Mouse (Mus musculus) kidney, embryonic 15.5 days (tissue): ENCODE results near the gene Fam120b. TPM values are rescaled to one million over a fixed set of nuclear protein-coding genes. Genes with fewer than 3 reads are reported as not detected.
A peak's percentile ranks its signal among the peaks of the same experiment; 100 is the strongest.

ENCODE experiments used
- ATAC-seq: fragments of 200-750 bp; cut with Nextera tagmentation; replicated peaks from 2 replicates; pipeline ENCODE4 v1.8.0; 2017; ENCODE audit warnings: moderate TSS enrichment; ENCODE audit not compliant: low FRiP score
- H3K27ac ChIP-seq: fragments of 300-500 bp; sonication (generic); 2 replicates; pipeline ENCODE4 v1.5.1; 2015; ENCODE audit warnings: mild to moderate bottlenecking, inconsistent platforms
- H3K27me3 ChIP-seq: fragments of 300-500 bp; sonication (generic); 2 replicates; pipeline ENCODE4 v1.6.1; 2015; ENCODE audit warnings: inconsistent platforms
- H3K36me3 ChIP-seq: fragments of 300-500 bp; sonication (generic); 2 replicates; pipeline ENCODE4 v1.6.1; 2015; ENCODE audit warnings: inconsistent platforms
- H3K4me1 ChIP-seq: fragments of 300-500 bp; sonication (generic); 2 replicates; pipeline ENCODE4 v1.6.1; 2015; ENCODE audit warnings: inconsistent platforms
- H3K4me2 ChIP-seq: fragments of 300-500 bp; sonication (generic); 2 replicates; pipeline ENCODE4 v1.6.1; 2015; ENCODE audit warnings: moderate library complexity, mild to moderate bottlenecking, inconsistent platforms
- H3K4me3 ChIP-seq: fragments of 300-500 bp; sonication (generic); replicated peaks from 2 replicates; pipeline ENCODE4 v1.5.1; 2015; ENCODE audit warnings: mild to moderate bottlenecking, inconsistent platforms
- H3K9ac ChIP-seq: fragments of 300-500 bp; sonication (generic); 2 replicates; pipeline ENCODE4 v1.6.1; 2015; ENCODE audit warnings: mild to moderate bottlenecking, inconsistent platforms
- H3K9me3 ChIP-seq: fragments of 300-500 bp; sonication (generic); replicated peaks from 2 replicates; pipeline ENCODE4 v1.6.1; 2016; ENCODE audit warnings: inconsistent platforms
- WGBS: fragments of 180-500 bp; shearing (Covaris S2); methylation state at CpG from one replicate; pipeline ENCODE4 v1.1.7; 2015; ENCODE audit warnings: mixed read lengths; 5-methylcytosine and 5-hydroxymethylcytosine counted together
- polyA plus RNA-seq: library from polyadenylated mRNA; unstranded; fragments of >200 nt; fragmentation: Nextera tagmentation; extraction: Ambion mirVana; gene quantifications from 2 replicates; pipeline ENCODE4 v1.2.1, GENCODE M21; 2015

The Fam120b gene
- polyA plus RNA-seq, 1 experiment from 2014 or later: 28.7 TPM

- no peaks in the 10 kb centered on the region for H3K9me3 ChIP-seq
- peaks cover 98% of the 10 kb centered on the region for H3K36me3 ChIP-seq
- no peak overlapping the region for H3K9ac ChIP-seq
- WGBS: 92% methylated on average over 8 of the region's 8 CpGs
- no peaks in the 10 kb centered on the region for H3K4me1 ChIP-seq
- H3K27ac ChIP-seq: no peak overlapping the region
- ATAC-seq: no peak
- no peaks in the 10 kb centered on the region for H3K27me3 ChIP-seq
- H3K4me3 ChIP-seq: no peak overlapping the region
- H3K4me2 ChIP-seq: no peak overlapping the region
Observed at GRCm38 (mm10) chr17:15420021-15420603, 24.1 kb downstream of the Fam120b start.

- ATAC-seq: no peak
- 99% methylated on average over 6 of the region's 6 CpGs for whole genome bisulfite sequencing
- Histone ChIP-seq H3K36me3 (peaks cover 98% of the 10 kb centered on the region), H3K9me3 (no peaks in the 10 kb centered on the region), H3K9ac (no peak overlapping the region), H3K27me3 (no peaks in the 10 kb centered on the region), H3K4me2 (no peak overlapping the region), H3K4me3 (no peak overlapping the region), H3K4me1 (no peaks in the 10 kb centered on the region), H3K27ac (no peak overlapping the region)
Observed at GRCm38 (mm10) chr17:15421446-15421845, 25.4 kb downstream of the Fam120b start.

GRCm38 (mm10) chr17:15422666-15423065 is 26.7 kb downstream of the Fam120b start:
- 95% methylated on average over 9 of the region's 9 CpGs for WGBS
- no peak for ATAC-seq
- Histone ChIP-seq H3K9me3 (no peaks in the 10 kb centered on the region), H3K27ac (no peak overlapping the region), H3K4me1 (no peaks in the 10 kb centered on the region), H3K4me2 (no peak overlapping the region), H3K9ac (no peak overlapping the region), H3K4me3 (no peak overlapping the region), H3K27me3 (no peaks in the 10 kb centered on the region), H3K36me3 (peaks cover 96% of the 10 kb centered on the region)

GRCm38 (mm10) chr17:15423080-15423765 is 27.2 kb downstream of the Fam120b start:
- no peak overlapping the region for H3K4me2 ChIP-seq
- no peak overlapping the region for H3K27ac ChIP-seq
- 54% methylated on average over 8 of the region's 8 CpGs for WGBS
- H3K9me3 ChIP-seq: no peaks in the 10 kb centered on the region
- no peaks in the 10 kb centered on the region for H3K4me1 ChIP-seq
- ATAC-seq: no peak
- no peaks in the 10 kb centered on the region for H3K27me3 ChIP-seq
- H3K4me3 ChIP-seq: no peak overlapping the region
- H3K36me3 ChIP-seq: peaks cover 96% of the 10 kb centered on the region
- no peak overlapping the region for H3K9ac ChIP-seq

- no peaks in the 10 kb centered on the region for H3K27me3 ChIP-seq
- no peaks in the 10 kb centered on the region for H3K4me1 ChIP-seq
- H3K9me3 ChIP-seq: no peaks in the 10 kb centered on the region
- H3K9ac ChIP-seq: no peak overlapping the region
- no peak overlapping the region for H3K4me2 ChIP-seq
- peaks cover 92% of the 10 kb centered on the region for H3K36me3 ChIP-seq
- H3K27ac ChIP-seq: no peak overlapping the region
- no peak overlapping the region for H3K4me3 ChIP-seq
- no peak for ATAC-seq
- WGBS: 52% methylated on average over 3 of the region's 3 CpGs
Observed at GRCm38 (mm10) chr17:15425931-15426330, 29.9 kb downstream of the Fam120b start.

- Histone ChIP-seq H3K4me2 (no peak overlapping the region), H3K4me1 (no peaks in the 10 kb centered on the region), H3K9ac (no peak overlapping the region), H3K27ac (no peak overlapping the region), H3K9me3 (no peaks in the 10 kb centered on the region), H3K4me3 (no peak overlapping the region), H3K36me3 (peaks cover 85% of the 10 kb centered on the region), H3K27me3 (no peaks in the 10 kb centered on the region)
- WGBS: 84% methylated on average over 6 of the region's 6 CpGs
- ATAC-seq: no peak
Observed at GRCm38 (mm10) chr17:15429451-15429850, 33.4 kb downstream of the Fam120b start.

GRCm38 (mm10) chr17:15429937-15430336 is 33.9 kb downstream of the Fam120b start:
- H3K27ac ChIP-seq: no peak overlapping the region
- H3K9me3 ChIP-seq: no peaks in the 10 kb centered on the region
- no peaks in the 10 kb centered on the region for H3K27me3 ChIP-seq
- H3K4me3 ChIP-seq: no peak overlapping the region
- no peak for ATAC-seq
- 39% methylated on average over 1 of the region's 1 CpGs for WGBS
- H3K4me1 ChIP-seq: no peaks in the 10 kb centered on the region
- no peak overlapping the region for H3K9ac ChIP-seq
- H3K4me2 ChIP-seq: no peak overlapping the region
- peaks cover 84% of the 10 kb centered on the region for H3K36me3 ChIP-seq

- no peaks in the 10 kb centered on the region for H3K4me1 ChIP-seq
- peaks cover 73% of the 10 kb centered on the region for H3K36me3 ChIP-seq
- H3K9me3 ChIP-seq: no peaks in the 10 kb centered on the region
- no peak overlapping the region for H3K4me2 ChIP-seq
- no peak for ATAC-seq
- H3K9ac ChIP-seq: no peak overlapping the region
- no peak overlapping the region for H3K27ac ChIP-seq
- no peak overlapping the region for H3K4me3 ChIP-seq
- 51% methylated on average over 5 of the region's 5 CpGs for WGBS
- no peaks in the 10 kb centered on the region for H3K27me3 ChIP-seq
Observed at GRCm38 (mm10) chr17:15431021-15431514, 35.1 kb downstream of the Fam120b start.

GRCm38 (mm10) chr17:15431551-15431950 is 35.5 kb downstream of the Fam120b start:
- no peak overlapping the region for H3K4me2 ChIP-seq
- H3K9ac ChIP-seq: no peak overlapping the region
- no peaks in the 10 kb centered on the region for H3K4me1 ChIP-seq
- no peak overlapping the region for H3K4me3 ChIP-seq
- H3K27me3 ChIP-seq: no peaks in the 10 kb centered on the region
- WGBS: 92% methylated on average over 4 of the region's 4 CpGs
- no peak for ATAC-seq
- no peak overlapping the region for H3K27ac ChIP-seq
- H3K36me3 ChIP-seq: peaks cover 70% of the 10 kb centered on the region
- no peaks in the 10 kb centered on the region for H3K9me3 ChIP-seq

GRCm38 (mm10) chr17:15432036-15432435 is 36.0 kb downstream of the Fam120b start:
- WGBS: 81% methylated on average over 3 of the region's 3 CpGs
- no peak for ATAC-seq
- Histone ChIP-seq H3K36me3 (peaks cover 66% of the 10 kb centered on the region), H3K4me2 (no peak overlapping the region), H3K4me1 (no peaks in the 10 kb centered on the region), H3K27ac (no peak overlapping the region), H3K4me3 (no peak overlapping the region), H3K27me3 (no peaks in the 10 kb centered on the region), H3K9me3 (no peaks in the 10 kb centered on the region), H3K9ac (no peak overlapping the region)

- Histone ChIP-seq H3K27ac (no peak overlapping the region), H3K9me3 (no peaks in the 10 kb centered on the region), H3K36me3 (peaks cover 40% of the 10 kb centered on the region), H3K4me3 (no peak overlapping the region), H3K4me2 (no peak overlapping the region), H3K9ac (no peak overlapping the region), H3K4me1 (peaks cover 1% of the 10 kb centered on the region; the same call in 1 of the 2 replicates), H3K27me3 (no peaks in the 10 kb centered on the region)
- 77% methylated on average over 3 of the region's 3 CpGs for WGBS
- no peak for ATAC-seq
Observed at GRCm38 (mm10) chr17:15434748-15435147, 38.7 kb downstream of the Fam120b start.

GRCm38 (mm10) chr17:15440067-15440462 is 44.1 kb downstream of the Fam120b start:
- no peak for ATAC-seq
- Histone ChIP-seq H3K4me3 (no peak overlapping the region), H3K9me3 (no peaks in the 10 kb centered on the region), H3K36me3 (no peaks in the 10 kb centered on the region), H3K4me1 (peaks cover 18% of the 10 kb centered on the region), H3K27ac (peak overlapping the region; percentile 80), H3K9ac (no peak overlapping the region), H3K27me3 (no peaks in the 10 kb centered on the region), H3K4me2 (peak overlapping the region; percentile 43)
- WGBS: 39% methylated on average over 8 of the region's 8 CpGs
